Mouse (Mus musculus) heart, embryonic 10.5 days (tissue): ENCODE measurements around the gene Fbln2. TPM values are rescaled to one million over a fixed set of nuclear protein-coding genes. Genes with fewer than 3 reads are reported as not detected.

ENCODE experiments used
- DNase-seq: peaks from one replicate; pipeline ENCODE4 v3.0.0-alpha.2; 2017; ENCODE audit warnings: low spot score
- H3K27ac ChIP-seq: fragments of 300-500 bp; sonication (generic); 2 replicates; pipeline ENCODE4 v1.5.1; 2016; ENCODE audit warnings: mild to moderate bottlenecking
- H3K27me3 ChIP-seq: fragments of 300-500 bp; sonication (generic); 2 replicates; pipeline ENCODE4 v1.6.1; 2016; ENCODE audit warnings: mild to moderate bottlenecking; ENCODE audit not compliant: poor library complexity, insufficient read depth, severe bottlenecking
- H3K36me3 ChIP-seq: fragments of 300-500 bp; sonication (generic); 2 replicates; pipeline ENCODE4 v1.6.1; 2016; ENCODE audit warnings: mild to moderate bottlenecking, moderate library complexity
- H3K4me1 ChIP-seq: fragments of 300-500 bp; sonication (generic); 2 replicates; pipeline ENCODE4 v1.6.1; 2016; ENCODE audit warnings: mild to moderate bottlenecking
- H3K4me3 ChIP-seq: fragments of 300-500 bp; sonication (generic); 2 replicates; pipeline ENCODE4 v1.5.1; 2016; ENCODE audit warnings: mild to moderate bottlenecking, moderate library complexity
- H3K9me3 ChIP-seq: fragments of 300-500 bp; sonication (generic); 2 replicates; pipeline ENCODE4 v1.6.1; 2016; ENCODE audit warnings: mild to moderate bottlenecking, moderate library complexity
- WGBS: fragments of 180-500 bp; shearing (Covaris S2); methylation state at CpG from one replicate; pipeline ENCODE4 v1.1.7; 2016; 5-methylcytosine and 5-hydroxymethylcytosine counted together
- polyA plus RNA-seq: library from polyadenylated mRNA; unstranded; fragments of >200 nt; fragmentation: Nextera tagmentation; extraction: Ambion mirVana; gene quantifications from 2 replicates; pipeline ENCODE4 v1.2.1, GENCODE M21; 2016

Fbln2 gene
- polyA plus RNA-seq, 1 experiment from 2014 or later, result 99.3 TPM

DNA sequence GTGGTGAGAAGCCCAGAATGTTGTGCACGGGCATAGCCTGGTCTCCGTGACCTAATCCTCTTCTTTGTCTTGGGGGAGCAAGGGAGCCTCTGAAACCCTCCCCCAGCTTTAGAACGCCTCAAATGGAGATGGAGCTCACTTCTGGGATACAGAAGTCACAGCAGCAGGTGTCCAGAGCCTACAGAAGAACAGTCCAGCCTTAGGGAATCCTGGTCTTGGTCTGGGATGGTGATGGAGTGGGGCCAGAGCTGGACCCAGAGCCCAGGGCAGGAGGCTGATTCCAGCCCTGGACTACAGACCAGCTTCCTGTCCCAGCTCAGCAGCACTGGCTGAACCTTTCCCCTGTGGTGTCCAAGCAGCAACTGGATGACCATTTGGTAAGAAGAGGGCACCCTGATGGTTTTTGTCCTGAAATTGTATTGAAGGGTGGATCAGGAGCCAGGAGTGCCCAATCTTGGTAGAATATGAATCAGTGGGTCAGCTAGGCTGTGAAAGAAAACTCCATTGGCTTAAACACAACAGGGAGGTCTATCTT is 76.1 kb downstream of the Fbln2 start:
- Histone ChIP-seq H3K27ac (no peak overlapping the region), H3K4me1 (peaks cover 13% of the 10 kb centered on the region), H3K27me3 (peaks cover 100% of the 10 kb centered on the region), H3K36me3 (no peaks in the 10 kb centered on the region), H3K9me3 (no peaks in the 10 kb centered on the region), H3K4me3 (no peak overlapping the region)
- 53% methylated on average over 3 of the region's 3 CpGs for WGBS
- no peak for DNase-seq

DNA sequence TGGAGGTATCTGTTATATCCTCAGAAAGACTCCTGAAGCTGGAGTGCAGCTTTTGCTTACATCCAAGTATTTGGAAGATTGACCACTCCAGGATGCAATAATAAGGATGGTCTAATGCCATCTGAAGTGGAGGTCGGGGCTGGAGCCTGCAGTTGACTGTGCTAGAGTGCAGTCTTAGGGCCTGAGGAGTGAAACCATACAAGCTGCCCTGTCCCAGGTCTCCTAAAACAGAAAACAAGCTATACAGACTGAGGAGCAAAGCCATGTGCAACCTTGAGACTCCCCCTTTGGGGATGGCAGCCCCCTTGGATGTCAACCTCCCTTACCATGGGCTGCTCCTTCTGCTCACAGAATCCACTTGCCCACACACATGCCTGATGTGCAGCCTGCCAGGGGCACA is 76.7 kb downstream of the Fbln2 start:
- no peak for DNase-seq
- Histone ChIP-seq H3K27me3 (peaks cover 100% of the 10 kb centered on the region), H3K27ac (no peak overlapping the region), H3K9me3 (no peaks in the 10 kb centered on the region), H3K4me1 (peaks cover 13% of the 10 kb centered on the region), H3K4me3 (no peak overlapping the region), H3K36me3 (no peaks in the 10 kb centered on the region)
- 68% methylated on average over 1 of the region's 1 CpGs for WGBS

DNA sequence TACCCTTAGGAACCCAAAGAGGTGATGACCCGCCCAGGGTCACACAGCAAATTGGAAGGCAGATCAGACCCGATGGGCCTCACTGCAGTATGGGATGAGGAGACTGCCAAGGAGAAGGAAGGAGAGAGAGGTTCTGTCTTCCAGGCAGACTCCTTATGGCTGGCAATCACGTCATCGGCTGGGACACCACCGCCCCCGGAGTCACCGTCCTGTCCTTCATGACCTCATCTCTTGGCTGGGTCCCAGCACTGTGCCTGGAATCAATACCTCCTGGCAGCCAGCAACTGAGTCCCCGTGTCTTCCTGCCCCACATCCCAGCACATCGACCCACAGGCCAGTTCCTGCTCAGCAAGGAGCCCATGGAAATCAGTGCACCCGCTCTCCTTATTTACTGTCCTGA is 78.7 kb downstream of the Fbln2 start:
- 63% methylated on average over 10 of the region's 10 CpGs for WGBS
- H3K27ac ChIP-seq, result no peak overlapping the region
- no peaks in the 10 kb centered on the region for H3K36me3 ChIP-seq
- DNase-seq, result no peak
- peaks cover 93% of the 10 kb centered on the region for H3K27me3 ChIP-seq
- no peak overlapping the region for H3K4me3 ChIP-seq
- 0 out of 2 replicates have a peak, but pooled peaks cover 4% of the 10 kb centered on the region for H3K4me1 ChIP-seq
- no peaks in the 10 kb centered on the region for H3K9me3 ChIP-seq

DNA sequence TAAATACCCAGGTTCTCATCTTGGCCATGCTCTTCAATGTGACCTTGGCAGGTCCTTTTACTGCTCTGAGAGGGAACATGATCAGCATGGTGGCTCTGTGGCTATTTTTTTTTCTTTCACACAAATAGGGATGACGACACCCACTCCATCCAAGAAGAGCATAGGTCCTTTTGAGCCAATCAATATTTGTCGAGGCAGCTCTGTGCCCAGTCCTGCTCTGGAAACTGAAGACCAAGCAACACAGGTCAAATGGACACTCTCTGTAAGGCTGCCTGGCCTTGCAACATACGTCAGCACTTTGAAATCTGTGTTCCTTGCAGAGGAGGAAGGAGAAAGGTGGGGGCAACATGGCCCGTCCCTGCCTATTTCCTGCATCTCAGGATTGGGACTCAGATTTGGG is 83.2 kb downstream of the Fbln2 start:
- H3K4me1 ChIP-seq, result no peaks in the 10 kb centered on the region
- WGBS, result 81% methylated on average over 4 of the region's 4 CpGs
- peaks cover 93% of the 10 kb centered on the region for H3K27me3 ChIP-seq
- no peak overlapping the region for H3K4me3 ChIP-seq
- no peaks in the 10 kb centered on the region for H3K9me3 ChIP-seq
- no peaks in the 10 kb centered on the region for H3K36me3 ChIP-seq
- no peak for DNase-seq
- H3K27ac ChIP-seq, result no peak overlapping the region

DNA sequence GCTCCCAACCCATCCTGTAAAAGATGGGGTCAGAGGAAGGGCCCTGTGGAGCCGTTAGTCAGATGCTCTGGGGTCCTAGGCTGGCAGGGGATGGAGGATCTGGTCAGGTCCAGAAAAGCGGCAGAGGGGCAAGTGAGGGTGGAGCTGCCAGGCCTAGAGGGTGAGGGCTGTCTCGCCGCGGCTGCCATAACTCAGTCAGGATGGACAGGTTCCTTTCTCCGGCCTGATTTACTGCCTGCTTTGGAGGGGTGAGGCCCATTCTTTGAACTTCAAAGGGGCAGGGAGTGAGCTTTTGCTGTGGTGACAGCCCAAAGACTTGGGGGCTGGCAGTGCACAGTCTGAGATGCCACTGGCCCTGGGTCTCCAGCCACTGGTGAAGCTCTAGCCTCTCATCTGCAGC is 86.6 kb downstream of the Fbln2 start:
- no peak overlapping the region for H3K27ac ChIP-seq

DNA sequence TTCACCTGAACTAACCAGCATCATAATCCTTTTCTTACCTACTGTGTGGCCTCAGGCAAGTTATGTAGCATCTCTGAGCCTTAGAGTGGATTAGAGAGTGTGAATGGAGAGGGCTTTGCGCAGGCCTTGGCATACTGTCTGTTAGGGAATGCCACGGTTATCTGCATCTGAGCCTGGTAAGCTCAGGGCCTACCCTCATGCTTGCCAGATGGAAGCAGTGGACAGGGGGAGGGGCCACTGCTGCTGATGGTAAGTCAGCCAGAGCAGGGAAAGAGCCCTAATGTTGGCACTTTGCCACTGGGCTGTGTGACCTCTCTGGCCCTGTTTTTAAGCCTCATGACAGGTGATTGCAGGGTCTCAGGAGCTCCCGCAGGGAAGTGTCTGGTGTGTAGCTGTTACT is 87.8 kb downstream of the Fbln2 start:
- Histone ChIP-seq H3K9me3 (no peaks in the 10 kb centered on the region), H3K4me1 (no peaks in the 10 kb centered on the region; the same call in 1 of the 2 replicates), H3K27ac (no peak overlapping the region), H3K27me3 (peaks cover 78% of the 10 kb centered on the region), H3K4me3 (no peak overlapping the region), H3K36me3 (no peaks in the 10 kb centered on the region)
- WGBS, result 72% methylated on average over 3 of the region's 3 CpGs
- DNase-seq, result no peak

More for the DNA sequence above, 86.6 kb downstream of the Fbln2 start:
- no peaks in the 10 kb centered on the region for H3K36me3 ChIP-seq
- WGBS, result 49% methylated on average over 6 of the region's 6 CpGs
- no peak overlapping the region for H3K4me3 ChIP-seq
- H3K27me3 ChIP-seq, result peaks cover 89% of the 10 kb centered on the region
- H3K9me3 ChIP-seq, result no peaks in the 10 kb centered on the region
- DNase-seq, result no peak
- H3K4me1 ChIP-seq, result no peaks in the 10 kb centered on the region; the same call in 1 of the 2 replicates

DNA sequence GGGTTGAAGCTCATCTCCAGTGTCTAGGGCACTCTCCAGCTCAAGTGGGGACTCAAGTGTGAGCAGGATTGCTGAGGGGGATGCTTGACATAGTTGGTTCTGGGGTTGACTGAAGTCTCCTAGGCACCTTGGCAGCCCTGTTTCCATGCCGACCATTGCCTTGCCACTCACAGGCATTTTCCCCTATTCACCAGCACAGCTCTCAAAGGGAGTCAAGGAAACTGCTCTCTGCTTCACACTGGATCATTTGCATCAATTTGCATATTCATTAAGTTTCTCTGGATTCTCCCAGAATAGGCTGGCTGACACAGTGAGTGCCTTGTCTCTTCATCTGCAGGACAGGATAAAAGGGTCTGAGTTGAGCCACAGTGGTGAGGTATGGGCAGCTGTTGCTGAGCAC is 89.6 kb downstream of the Fbln2 start:
- Histone ChIP-seq H3K9me3 (no peaks in the 10 kb centered on the region), H3K4me3 (no peak overlapping the region), H3K27ac (no peak overlapping the region), H3K27me3 (peaks cover 69% of the 10 kb centered on the region), H3K36me3 (no peaks in the 10 kb centered on the region), H3K4me1 (no peaks in the 10 kb centered on the region; the same call in 1 of the 2 replicates)
- DNase-seq, result no peak
- WGBS, result 59% methylated on average over 1 of the region's 1 CpGs

DNA sequence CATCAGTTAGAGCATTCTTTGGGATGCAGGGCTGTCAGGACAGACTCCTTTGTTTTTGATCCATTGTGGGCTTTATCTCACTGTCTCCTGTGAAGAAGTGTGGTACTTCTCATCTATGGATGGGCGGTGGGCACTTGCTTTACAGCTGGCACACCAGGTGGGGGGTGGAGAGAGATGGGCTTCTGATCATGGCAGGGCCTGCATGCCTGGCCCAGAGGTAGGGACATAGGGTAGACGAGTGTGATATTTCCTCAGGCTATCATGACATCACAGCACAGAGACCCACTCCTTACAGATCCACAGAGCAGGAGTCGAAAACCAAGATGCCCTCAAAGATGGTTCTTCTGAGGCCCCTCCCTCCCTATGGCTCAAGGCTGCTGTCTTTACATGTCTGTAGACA is 90.1 kb downstream of the Fbln2 start:
- 83% methylated on average over 3 of the region's 3 CpGs for WGBS
- Histone ChIP-seq H3K4me1 (no peaks in the 10 kb centered on the region; the same call in 1 of the 2 replicates), H3K9me3 (no peaks in the 10 kb centered on the region), H3K27ac (no peak overlapping the region), H3K36me3 (no peaks in the 10 kb centered on the region), H3K27me3 (peaks cover 69% of the 10 kb centered on the region), H3K4me3 (no peak overlapping the region)
- DNase-seq, result no peak

DNA sequence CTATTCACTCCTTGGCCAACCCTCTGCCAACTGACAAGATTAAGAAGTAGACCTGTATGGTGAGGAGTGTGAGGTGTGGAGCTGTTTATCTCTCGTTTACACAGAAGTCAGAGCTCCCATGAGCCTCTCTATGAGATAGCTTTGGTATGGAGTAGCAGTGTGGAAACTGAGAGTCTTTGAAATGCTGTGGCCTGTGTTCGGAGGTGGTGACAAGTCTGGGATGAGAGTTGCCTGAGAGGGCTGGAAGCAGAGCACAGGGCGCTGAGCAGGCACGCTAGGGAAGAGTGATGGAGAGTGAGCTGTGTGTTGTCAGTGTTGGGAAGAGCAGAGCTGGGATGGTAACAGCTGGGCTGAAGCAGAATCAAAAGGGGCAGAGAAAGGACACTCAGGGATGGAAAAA is 91.9 kb downstream of the Fbln2 start:
- H3K27ac ChIP-seq, result no peak overlapping the region
- H3K36me3 ChIP-seq, result no peaks in the 10 kb centered on the region
- H3K27me3 ChIP-seq, result peaks cover 66% of the 10 kb centered on the region
- no peak for DNase-seq
- no peaks in the 10 kb centered on the region for H3K9me3 ChIP-seq
- H3K4me1 ChIP-seq, result no peaks in the 10 kb centered on the region; the same call in 1 of the 2 replicates
- no peak overlapping the region for H3K4me3 ChIP-seq
- 27% methylated on average over 4 of the region's 4 CpGs for WGBS

DNA sequence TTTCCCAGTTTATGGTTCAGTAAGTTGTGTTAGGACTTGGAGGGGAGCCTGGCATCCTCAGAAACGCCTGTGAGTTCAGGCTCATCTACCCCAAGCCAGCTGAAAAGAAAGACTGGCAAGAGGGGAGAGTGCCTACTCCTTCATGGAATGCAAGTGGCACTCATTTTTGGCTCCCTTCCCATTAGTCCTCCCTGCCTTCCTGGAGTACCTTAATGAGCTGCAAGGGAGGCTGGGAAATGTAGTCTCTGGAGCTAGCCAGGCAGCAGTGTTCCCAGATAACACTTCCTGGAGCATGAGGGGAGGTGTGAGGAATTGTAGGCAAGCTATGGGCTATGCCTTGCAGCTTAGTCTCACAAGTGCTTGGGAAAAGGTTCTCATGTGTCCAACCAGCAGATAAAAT is 95.7 kb downstream of the Fbln2 start:
- no peak for DNase-seq
- H3K4me3 ChIP-seq, result no peak overlapping the region
- H3K27me3 ChIP-seq, result peaks cover 48% of the 10 kb centered on the region
- H3K9me3 ChIP-seq, result no peaks in the 10 kb centered on the region
- H3K27ac ChIP-seq, result no peak overlapping the region
- H3K36me3 ChIP-seq, result no peaks in the 10 kb centered on the region
- WGBS, result 68% methylated on average over 1 of the region's 1 CpGs
- no peaks in the 10 kb centered on the region; the same call in 1 of the 2 replicates for H3K4me1 ChIP-seq

DNA sequence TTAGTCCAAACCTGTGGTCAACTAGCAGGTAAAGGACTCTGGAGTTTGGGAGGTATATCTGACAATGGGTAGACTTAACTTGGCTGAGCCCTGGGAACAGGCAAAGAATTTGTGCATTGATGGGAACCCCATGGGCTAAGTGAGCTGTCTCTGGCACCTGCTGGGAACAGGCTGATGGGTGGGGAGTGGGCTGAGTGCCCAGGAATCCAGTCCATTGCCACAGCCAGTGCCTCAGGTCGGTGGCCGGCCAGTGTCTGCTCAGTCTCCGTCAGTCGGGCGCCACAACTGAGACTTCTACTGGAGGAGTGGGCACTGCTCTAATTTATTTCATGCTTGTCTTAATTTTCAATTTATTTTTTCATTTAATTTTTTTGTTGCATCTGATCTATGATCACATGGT is 98.9 kb downstream of the Fbln2 start:
- peaks cover 42% of the 10 kb centered on the region for H3K27me3 ChIP-seq
- 89% methylated on average over 5 of the region's 5 CpGs for WGBS
- DNase-seq, result no peak

DNA sequence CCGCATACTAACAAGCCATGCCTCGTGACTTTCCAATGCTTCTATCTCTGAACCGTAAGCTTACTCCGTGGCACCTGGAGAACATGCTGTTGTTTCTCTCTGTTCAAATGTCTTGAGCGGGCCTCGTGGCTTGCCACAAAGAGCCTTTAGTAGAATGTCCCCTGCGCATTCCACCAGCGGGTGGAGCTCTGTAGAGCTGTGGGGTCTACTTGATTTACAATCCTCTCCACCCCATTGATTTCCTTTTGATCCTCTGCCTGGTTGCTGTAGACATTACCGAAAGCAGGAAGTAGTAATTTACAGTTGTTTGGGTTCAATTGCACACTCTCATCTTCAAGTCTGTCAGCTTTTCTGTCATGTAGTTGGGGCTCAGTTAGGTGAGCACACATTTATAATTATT is 100.2 kb downstream of the Fbln2 start:
- Histone ChIP-seq H3K4me1 (no peaks in the 10 kb centered on the region), H3K27me3 (peaks cover 34% of the 10 kb centered on the region), H3K4me3 (no peak overlapping the region), H3K9me3 (no peaks in the 10 kb centered on the region), H3K27ac (no peak overlapping the region), H3K36me3 (no peaks in the 10 kb centered on the region)
- 69% methylated on average over 9 of the region's 9 CpGs for WGBS
- no peak for DNase-seq

More for the DNA sequence above, 98.9 kb downstream of the Fbln2 start:
- Histone ChIP-seq H3K4me3 (no peak overlapping the region), H3K9me3 (no peaks in the 10 kb centered on the region), H3K4me1 (no peaks in the 10 kb centered on the region), H3K36me3 (no peaks in the 10 kb centered on the region), H3K27ac (no peak overlapping the region)
